Mouse (Mus musculus) liver, embryonic 11.5 days (tissue): ENCODE results near the gene Lmf1. TPM values are rescaled to one million over a fixed set of nuclear protein-coding genes. Genes with fewer than 3 reads are reported as not detected.

ENCODE experiments used
- ATAC-seq: fragments of 200-750 bp; cut with Nextera tagmentation; replicated peaks from 2 replicates; pipeline ENCODE4 v1.8.0; 2017; ENCODE audit warnings: moderate number of reproducible peaks, mild to moderate bottlenecking, moderate TSS enrichment, moderate library complexity; ENCODE audit not compliant: low FRiP score
- DNase-seq: peaks from one replicate; pipeline ENCODE4 v3.0.0-alpha.2; 2017; ENCODE audit warnings: low spot score
- H3K27ac ChIP-seq: fragments of 300-500 bp; sonication (generic); 2 replicates; pipeline ENCODE4 v1.5.1; 2014; ENCODE audit warnings: mild to moderate bottlenecking, low read depth, low read length, control low read depth
- H3K27me3 ChIP-seq: fragments of 300-500 bp; sonication (generic); replicated peaks from 2 replicates; pipeline ENCODE4 v1.6.1; 2014; ENCODE audit warnings: low read length, mixed read lengths; ENCODE audit not compliant: control insufficient read depth, insufficient read depth
- H3K36me3 ChIP-seq: fragments of 300-500 bp; sonication (generic); 2 replicates; pipeline ENCODE4 v1.6.1; 2014; ENCODE audit warnings: mild to moderate bottlenecking, low read length, moderate library complexity, mixed read lengths; ENCODE audit not compliant: control insufficient read depth, insufficient read depth
- H3K4me1 ChIP-seq: fragments of 300-500 bp; sonication (generic); replicated peaks from 2 replicates; pipeline ENCODE4 v1.6.1; 2014; ENCODE audit warnings: low read length, mixed read lengths; ENCODE audit not compliant: control insufficient read depth, insufficient read depth
- H3K4me2 ChIP-seq: fragments of 300-500 bp; sonication (generic); 2 replicates; pipeline ENCODE4 v1.6.1; 2014; ENCODE audit warnings: mild to moderate bottlenecking, control low read depth, moderate library complexity
- H3K4me3 ChIP-seq: fragments of 300-500 bp; sonication (generic); 2 replicates; pipeline ENCODE4 v1.5.1; 2014; ENCODE audit warnings: low read depth, low read length, control low read depth
- H3K9ac ChIP-seq: fragments of 300-500 bp; sonication (generic); 2 replicates; pipeline ENCODE4 v1.6.1; 2014; ENCODE audit warnings: low read depth, low read length, control low read depth
- H3K9me3 ChIP-seq: fragments of 300-500 bp; sonication (generic); 2 replicates; pipeline ENCODE4 v1.6.1; 2016; ENCODE audit warnings: low read length, inconsistent platforms, mixed read lengths; ENCODE audit not compliant: control insufficient read depth
- WGBS: fragments of 180-500 bp; shearing (Covaris S2); extraction: QIAGEN DNeasy Blood & Tissue Kit; methylation state at CpG from one replicate; pipeline ENCODE4 v1.1.7; 2014; 5-methylcytosine and 5-hydroxymethylcytosine counted together
- polyA plus RNA-seq: library from polyadenylated mRNA; unstranded; fragments of >200 nt; fragmentation: Nextera tagmentation; extraction: Ambion mirVana; gene quantifications from 2 replicates; pipeline ENCODE4 v1.2.1, GENCODE M21; 2014

The Lmf1 gene
- polyA plus RNA-seq, 1 experiment from 2014 or later, result 29.1 TPM

DNA sequence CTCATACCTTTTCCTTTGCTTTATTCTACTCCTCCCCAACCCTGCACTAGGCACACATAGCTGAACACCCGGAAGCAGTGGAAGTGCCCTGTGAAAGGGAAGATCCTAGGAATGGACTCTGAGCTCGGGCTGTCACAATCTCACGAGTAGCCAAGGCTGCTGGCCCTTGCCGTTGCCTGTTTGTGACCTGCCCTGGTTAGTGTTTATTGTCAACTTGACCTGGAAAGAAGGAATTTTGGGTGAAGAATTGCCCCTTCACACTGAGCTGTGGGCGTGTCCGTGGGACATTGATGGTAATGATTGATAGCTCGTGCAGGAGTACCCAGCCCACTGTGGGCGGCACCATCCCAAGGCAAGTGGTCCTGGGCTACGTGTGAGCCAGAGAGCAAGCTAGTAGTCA lies 5.8 kb downstream of the Lmf1 start:
- Histone ChIP-seq H3K27ac (no peak overlapping the region), H3K27me3 (no peaks in the 10 kb centered on the region), H3K4me3 (no peak overlapping the region), H3K4me2 (no peak overlapping the region), H3K4me1 (peaks cover 12% of the 10 kb centered on the region), H3K36me3 (peaks cover 2% of the 10 kb centered on the region; the same call in 1 of the 2 replicates), H3K9me3 (no peaks in the 10 kb centered on the region), H3K9ac (no peak overlapping the region)
- DNase-seq (no peak), ATAC-seq (no peak)
- WGBS, result 87% methylated on average over 9 of the region's 9 CpGs

DNA sequence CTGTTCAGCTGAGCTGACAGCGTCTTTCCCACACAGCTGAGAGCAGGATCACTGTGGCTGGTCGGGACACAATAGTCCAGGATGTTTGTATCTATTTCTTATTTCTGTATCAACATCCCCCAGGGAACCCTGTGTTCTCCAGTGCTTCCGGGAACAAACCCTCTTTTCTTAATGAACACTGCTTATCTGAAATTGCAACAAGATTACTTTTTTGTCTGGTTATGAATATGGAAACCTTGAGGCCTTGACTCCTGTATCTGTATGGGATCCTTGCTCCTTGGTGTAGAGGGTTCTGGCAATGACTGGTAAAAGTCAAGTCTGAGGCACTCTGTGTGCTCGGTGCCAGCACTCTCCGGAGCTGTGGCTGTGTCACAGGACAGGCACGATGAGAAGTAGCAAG lies 11.2 kb downstream of the Lmf1 start:
- no peak overlapping the region for H3K27ac ChIP-seq
- no peak overlapping the region for H3K4me3 ChIP-seq
- WGBS, result 88% methylated on average over 6 of the region's 6 CpGs
- no peak for ATAC-seq
- H3K4me1 ChIP-seq, result no peaks in the 10 kb centered on the region
- H3K9ac ChIP-seq, result no peak overlapping the region
- DNase-seq, result no peak
- no peak overlapping the region for H3K4me2 ChIP-seq
- no peaks in the 10 kb centered on the region for H3K9me3 ChIP-seq
- peaks cover 9% of the 10 kb centered on the region for H3K36me3 ChIP-seq
- H3K27me3 ChIP-seq, result no peaks in the 10 kb centered on the region

DNA sequence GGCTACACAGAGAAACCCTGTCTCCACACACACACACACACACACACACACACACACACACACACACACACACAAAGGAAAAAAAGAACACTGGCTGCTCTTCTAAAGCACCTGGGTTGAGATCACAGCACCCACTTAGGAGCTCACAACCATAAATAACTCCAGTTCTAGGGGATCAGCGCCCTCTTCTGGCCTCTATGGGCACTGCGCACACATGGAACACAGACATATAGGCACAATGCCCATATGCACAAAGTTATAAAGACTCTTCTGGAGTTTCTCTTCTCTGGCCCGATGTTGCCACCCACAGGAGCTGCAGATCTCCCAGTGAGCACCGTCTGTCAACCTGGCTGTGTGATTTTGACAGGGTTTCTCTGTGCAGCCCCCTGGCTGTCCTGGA lies 12.1 kb downstream of the Lmf1 start:
- H3K4me2 ChIP-seq, result no peak overlapping the region
- WGBS, result 81% methylated on average over 4 of the region's 4 CpGs
- H3K36me3 ChIP-seq, result peaks cover 9% of the 10 kb centered on the region
- no peak overlapping the region for H3K9ac ChIP-seq
- H3K9me3 ChIP-seq, result no peaks in the 10 kb centered on the region
- no peak for ATAC-seq
- H3K27me3 ChIP-seq, result no peaks in the 10 kb centered on the region
- no peaks in the 10 kb centered on the region for H3K4me1 ChIP-seq
- no peak overlapping the region for H3K27ac ChIP-seq
- H3K4me3 ChIP-seq, result no peak overlapping the region
- DNase-seq, result no peak

DNA sequence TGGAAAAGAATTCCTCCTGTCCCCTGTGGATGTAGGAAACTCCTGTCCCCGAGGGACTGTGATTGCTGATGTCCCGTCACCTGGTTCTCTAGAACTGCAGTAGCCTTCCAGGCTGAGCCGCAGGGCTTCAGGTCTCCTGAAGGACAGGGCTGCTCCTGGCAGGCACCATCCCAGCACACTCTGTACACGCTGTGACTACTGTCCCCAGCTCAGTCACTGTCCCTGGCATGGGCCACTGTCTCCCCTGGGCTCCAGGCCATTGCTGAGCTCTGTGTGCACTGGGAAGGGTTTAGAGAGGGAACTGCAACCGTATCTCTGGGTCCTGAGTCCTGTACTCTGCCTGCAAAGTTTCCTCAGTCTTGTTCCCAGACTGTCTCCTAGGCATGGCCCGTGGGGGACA lies 13.5 kb downstream of the Lmf1 start:
- Histone ChIP-seq H3K27me3 (no peaks in the 10 kb centered on the region), H3K4me3 (no peak overlapping the region), H3K4me1 (no peaks in the 10 kb centered on the region), H3K4me2 (no peak overlapping the region), H3K27ac (no peak overlapping the region), H3K36me3 (peaks cover 9% of the 10 kb centered on the region), H3K9me3 (no peaks in the 10 kb centered on the region), H3K9ac (no peak overlapping the region)
- DNase-seq (no peak), ATAC-seq (no peak)
- WGBS, result 83% methylated on average over 6 of the region's 6 CpGs

GRCm38 (mm10) chr17:25593411-25594261 lies 14.8 kb downstream of the Lmf1 start:
- no peak overlapping the region for H3K4me2 ChIP-seq

DNA sequence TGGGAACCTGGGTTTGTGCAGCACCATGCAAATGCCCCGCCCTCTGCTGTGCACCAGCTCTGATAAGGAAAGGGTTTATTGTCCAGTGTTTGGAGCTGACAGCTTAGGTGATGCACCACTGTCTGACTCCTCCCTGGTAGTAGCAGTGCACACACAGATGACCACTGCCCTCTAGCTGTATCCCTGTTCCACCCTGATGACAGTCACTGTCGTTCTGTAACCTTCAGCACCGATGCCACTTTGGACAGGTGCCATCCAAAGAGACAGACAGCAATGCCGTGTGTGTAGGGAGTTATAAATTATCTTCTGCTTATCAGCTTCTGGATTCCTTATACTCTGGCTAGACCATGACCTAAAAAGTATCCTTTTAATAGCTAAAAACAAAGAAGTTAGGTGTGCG lies 16.6 kb downstream of the Lmf1 start:
- Histone ChIP-seq H3K4me2 (no peak overlapping the region), H3K4me1 (no peaks in the 10 kb centered on the region), H3K27ac (no peak overlapping the region), H3K36me3 (peaks cover 6% of the 10 kb centered on the region), H3K9me3 (no peaks in the 10 kb centered on the region), H3K9ac (no peak overlapping the region), H3K27me3 (no peaks in the 10 kb centered on the region), H3K4me3 (no peak overlapping the region)
- WGBS, result 77% methylated on average over 5 of the region's 5 CpGs
- DNase-seq (no peak), ATAC-seq (no peak)

More at GRCm38 (mm10) chr17:25593411-25594261, 14.8 kb downstream of the Lmf1 start:
- Histone ChIP-seq H3K9me3 (no peaks in the 10 kb centered on the region), H3K36me3 (peaks cover 9% of the 10 kb centered on the region), H3K4me3 (no peak overlapping the region), H3K9ac (no peak overlapping the region), H3K27me3 (no peaks in the 10 kb centered on the region), H3K4me1 (no peaks in the 10 kb centered on the region), H3K27ac (no peak overlapping the region)
- WGBS, result 72% methylated on average over 22 of the region's 22 CpGs
- DNase-seq (no peak), ATAC-seq (no peak)

DNA sequence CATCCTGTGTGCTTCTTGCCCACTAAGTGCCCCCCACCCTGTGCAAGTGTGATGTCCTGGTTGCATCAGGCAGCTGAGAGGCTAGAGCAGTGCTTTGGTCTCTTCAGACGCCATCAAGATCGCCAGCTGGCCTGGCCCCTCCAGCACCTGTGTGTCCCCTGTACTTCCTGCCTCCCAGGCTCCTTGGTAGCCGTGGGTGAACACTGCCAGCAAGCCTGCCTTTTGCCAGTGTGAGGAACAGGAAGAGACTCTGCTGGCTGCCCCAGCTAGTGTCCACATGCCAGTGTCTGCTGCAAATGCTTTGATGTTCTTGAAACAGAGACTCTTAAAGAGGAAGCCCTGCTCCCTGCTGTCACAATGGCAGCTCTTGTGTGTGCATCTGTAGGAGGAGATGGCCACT lies 18.7 kb downstream of the Lmf1 start:
- Histone ChIP-seq H3K36me3 (no peaks in the 10 kb centered on the region), H3K9ac (no peak overlapping the region), H3K9me3 (no peaks in the 10 kb centered on the region), H3K4me3 (no peak overlapping the region), H3K4me1 (no peaks in the 10 kb centered on the region; the same call in 1 of the 2 replicates), H3K27me3 (no peaks in the 10 kb centered on the region), H3K4me2 (no peak overlapping the region), H3K27ac (no peak overlapping the region)
- ATAC-seq (no peak), DNase-seq (no peak)
- 69% methylated on average over 3 of the region's 3 CpGs for WGBS

- no peak for DNase-seq
- Histone ChIP-seq H3K4me1 (peaks cover 7% of the 10 kb centered on the region), H3K36me3 (no peaks in the 10 kb centered on the region), H3K9me3 (no peaks in the 10 kb centered on the region), H3K4me2 (no peak overlapping the region), H3K4me3 (no peak overlapping the region), H3K27ac (no peak overlapping the region), H3K9ac (no peak overlapping the region), H3K27me3 (no peaks in the 10 kb centered on the region)
- 67% methylated on average over 8 of the region's 8 CpGs for WGBS
- no peak for ATAC-seq
These were observed 23.5 kb downstream of the Lmf1 start for GRCm38 (mm10) chr17:25602366-25602765.

DNA sequence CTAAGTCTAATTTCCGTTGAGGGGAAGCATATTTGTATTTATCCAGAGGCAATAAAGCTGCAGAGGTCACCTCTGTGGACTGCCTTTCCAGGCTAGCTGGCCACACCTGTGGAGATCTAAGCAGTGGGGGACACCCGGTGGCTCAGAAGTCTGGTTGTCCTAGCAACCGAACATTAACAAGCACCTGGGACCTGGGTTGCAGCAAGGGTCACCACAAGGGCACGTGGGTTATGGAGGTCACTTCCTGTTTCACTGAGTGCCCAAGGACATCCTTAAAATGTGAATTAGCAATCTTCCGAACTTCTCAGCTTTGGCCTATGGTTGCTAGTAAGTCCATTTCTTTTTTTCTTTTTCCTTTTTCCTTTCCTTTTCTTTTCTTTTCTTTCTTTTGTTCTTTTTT lies 25.3 kb downstream of the Lmf1 start:
- Histone ChIP-seq H3K36me3 (no peaks in the 10 kb centered on the region), H3K4me2 (no peak overlapping the region), H3K9me3 (no peaks in the 10 kb centered on the region), H3K4me1 (peaks cover 7% of the 10 kb centered on the region), H3K27me3 (no peaks in the 10 kb centered on the region), H3K27ac (no peak overlapping the region), H3K9ac (no peak overlapping the region), H3K4me3 (no peak overlapping the region)
- ATAC-seq (no peak), DNase-seq (no peak)
- WGBS, result 47% methylated on average over 5 of the region's 5 CpGs
